Mouse (Mus musculus): ENCODE measurements around the gene Krt24. TPM values are rescaled to one million over a fixed set of nuclear protein-coding genes. Genes with fewer than 3 reads are reported as not detected.

Gene Krt24
- not detected in 2 replicates for polyA plus RNA-seq (2012; ENCODE audit: insufficient read depth, insufficient read length, low replicate concordance, missing spikeins)

DNA sequence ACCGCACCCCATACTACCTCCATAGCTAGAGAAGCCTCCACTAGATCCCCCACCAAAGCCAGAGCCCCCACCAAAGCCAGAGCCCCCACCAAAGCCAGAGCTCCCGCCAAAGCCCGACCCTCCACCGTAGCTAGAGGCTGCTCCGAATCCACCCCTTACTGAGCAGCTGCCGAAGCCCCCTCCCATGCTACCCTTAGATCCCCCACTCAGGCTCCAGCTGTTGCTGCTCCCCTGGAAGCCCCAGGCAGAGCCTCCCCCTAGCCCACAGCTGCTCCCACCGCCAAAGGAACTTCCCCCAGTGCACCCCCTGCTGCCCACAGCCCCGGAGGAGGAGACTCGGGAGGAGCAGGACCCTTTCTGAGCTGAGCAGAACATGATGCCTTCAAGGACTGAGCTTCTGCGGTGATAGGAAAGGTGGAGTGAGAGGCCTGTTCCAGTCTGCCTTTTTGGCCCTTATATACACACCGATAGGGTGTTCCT, at the start of gene Krt24:
Krt24 (minus strand) TSS at position 430 of the 480 bp plus-strand sequence.
- no peak within 1 kb of the TSS for H3K27ac ChIP-seq (ENCODE audit: insufficient read depth, low read depth, low read length)
- no peak within 1 kb of the TSS for H3K4me3 ChIP-seq (ENCODE audit: insufficient read depth, low read depth, low read length)
- TF ChIP-seq CTCF (IDR thresholded peaks at IDR 0.05; ENCODE audit: insufficient read depth, low read depth, low read length) (no peak), POLR2A (IDR thresholded peaks at IDR 0.05; ENCODE audit: insufficient read depth, low read depth, low read length) (no peak)
- 51% methylated on average over 11 of the region's 11 CpGs for WGBS
- H3K4me1 ChIP-seq (ENCODE audit: control insufficient read depth, insufficient read depth, low read length), result peaks cover 4% of the 10 kb centered on the region; the same call in 1 of the 2 replicates

DNA sequence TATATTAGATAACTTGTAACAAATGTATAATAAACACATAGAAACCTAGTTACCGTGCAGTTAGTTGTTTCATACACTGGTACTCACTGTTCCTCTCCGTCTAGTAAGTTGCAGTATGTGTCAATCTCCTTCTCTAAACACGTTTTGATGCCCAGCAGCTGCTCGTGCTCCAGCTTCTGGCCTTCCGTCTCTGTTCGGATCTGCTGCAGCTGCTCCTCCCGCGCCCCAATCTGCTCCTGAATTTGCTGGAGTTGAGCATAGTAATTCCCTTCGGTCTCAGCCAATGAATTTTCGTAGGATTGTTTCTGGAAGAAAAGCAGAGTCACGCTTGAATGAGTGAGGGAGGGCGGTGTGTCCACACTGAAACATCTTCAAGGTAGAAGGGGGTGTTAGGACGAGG, 48.4 kb upstream of the Krt24 start:
- Histone ChIP-seq H3K27ac (ENCODE audit: insufficient read depth, low read depth, low read length) (no peak overlapping the region), H3K4me1 (ENCODE audit: control insufficient read depth, insufficient read depth, low read length) (no peaks in the 10 kb centered on the region), H3K4me3 (ENCODE audit: insufficient read depth, low read depth, low read length) (no peak overlapping the region)
- TF ChIP-seq POLR2A (IDR thresholded peaks at IDR 0.05; ENCODE audit: insufficient read depth, low read depth, low read length) (no peak), CTCF (IDR thresholded peaks at IDR 0.05; ENCODE audit: insufficient read depth, low read depth, low read length) (no peak)
- 50% methylated on average over 13 of the region's 13 CpGs for WGBS

DNA sequence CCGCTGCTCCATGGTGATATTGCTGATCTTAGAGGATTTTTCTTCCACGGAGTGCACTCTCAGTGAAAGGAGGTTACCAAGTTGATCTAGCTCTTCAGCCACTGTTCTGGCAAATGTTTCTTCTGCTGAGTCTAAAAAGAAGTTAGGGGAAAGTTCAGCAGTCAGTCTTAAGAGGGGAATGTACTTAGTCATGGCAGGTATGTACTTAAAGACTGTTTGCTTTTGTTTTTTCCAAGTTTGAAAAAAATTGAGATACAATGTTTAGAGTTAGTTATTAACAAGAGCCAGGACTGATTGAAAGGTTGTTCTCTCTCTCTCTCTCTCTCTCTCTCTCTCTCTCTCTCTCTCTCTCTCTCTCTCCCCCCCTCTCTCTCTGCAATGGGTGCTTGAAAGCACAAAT, 44.6 kb upstream of the Krt24 start:
- H3K27ac ChIP-seq (ENCODE audit: insufficient read depth, low read depth, low read length), result no peak overlapping the region
- no peak overlapping the region for H3K4me3 ChIP-seq (ENCODE audit: insufficient read depth, low read depth, low read length)
- TF ChIP-seq CTCF (IDR thresholded peaks at IDR 0.05; ENCODE audit: insufficient read depth, low read depth, low read length) (no peak), POLR2A (IDR thresholded peaks at IDR 0.05; ENCODE audit: insufficient read depth, low read depth, low read length) (no peak)
- 71% methylated on average over 2 of the region's 2 CpGs for WGBS
- no peaks in the 10 kb centered on the region for H3K4me1 ChIP-seq (ENCODE audit: control insufficient read depth, insufficient read depth, low read length)

DNA sequence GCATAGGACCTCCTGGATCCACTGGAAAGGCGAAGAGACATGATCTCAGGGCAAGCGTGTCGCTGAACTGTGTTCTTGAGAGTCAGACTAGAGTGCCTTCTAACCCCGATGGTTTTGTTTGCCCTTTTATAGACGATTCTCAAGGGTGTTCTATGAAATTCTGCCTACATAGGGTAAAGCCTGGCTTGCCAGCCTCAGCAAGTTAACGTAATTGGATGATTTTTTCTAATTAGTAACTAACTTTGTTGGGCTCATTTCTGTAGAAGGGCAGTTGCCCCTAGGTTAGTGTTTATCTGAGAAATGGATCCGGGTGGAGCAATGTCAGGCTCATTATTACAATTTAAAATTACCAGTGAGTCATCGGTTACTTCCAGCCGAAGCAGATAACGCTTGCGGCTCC, 37.8 kb upstream of the Krt24 start, which contains the start of gene Krt25:
Krt25 (minus strand) TSS at position 101 of the 400 bp plus-strand sequence.
- 91% methylated on average over 11 of the region's 11 CpGs for WGBS
- no peak within 1 kb of the TSS for H3K4me3 ChIP-seq (ENCODE audit: insufficient read depth, low read depth, low read length)
- no peak for TF ChIP-seq POLR2A (IDR thresholded peaks at IDR 0.05; ENCODE audit: insufficient read depth, low read depth, low read length)
- TF ChIP-seq CTCF (IDR thresholded peaks at IDR 0.05; ENCODE audit: insufficient read depth, low read depth, low read length), result no peak
- H3K27ac ChIP-seq (ENCODE audit: insufficient read depth, low read depth, low read length), result no peak within 1 kb of the TSS
- no peaks in the 10 kb centered on the region for H3K4me1 ChIP-seq (ENCODE audit: control insufficient read depth, insufficient read depth, low read length)

DNA sequence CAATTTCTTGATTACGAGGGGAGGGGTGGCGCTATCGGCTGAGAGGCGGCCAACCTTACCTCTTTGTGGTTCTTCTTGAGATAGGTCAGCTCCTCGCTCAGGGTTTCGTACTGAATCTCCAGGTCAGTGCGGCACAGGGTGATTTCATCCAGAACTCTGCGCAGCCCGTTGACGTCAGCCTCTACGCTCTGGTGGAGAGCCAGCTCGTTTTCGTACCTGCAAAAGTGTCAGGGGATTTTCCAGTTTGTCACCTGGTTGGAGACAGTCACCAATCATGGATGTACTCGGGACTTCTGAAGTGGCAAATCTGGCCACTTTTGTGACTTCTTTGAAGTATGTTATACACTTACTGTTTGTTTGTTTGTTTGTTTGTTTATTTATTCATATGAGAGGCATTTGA, 36.0 kb upstream of the Krt24 start:
- no peaks in the 10 kb centered on the region for H3K4me1 ChIP-seq (ENCODE audit: control insufficient read depth, insufficient read depth, low read length)
- no peak for TF ChIP-seq CTCF (IDR thresholded peaks at IDR 0.05; ENCODE audit: insufficient read depth, low read depth, low read length)
- TF ChIP-seq POLR2A (IDR thresholded peaks at IDR 0.05; ENCODE audit: insufficient read depth, low read depth, low read length), result no peak
- no peak overlapping the region for H3K4me3 ChIP-seq (ENCODE audit: insufficient read depth, low read depth, low read length)
- H3K27ac ChIP-seq (ENCODE audit: insufficient read depth, low read depth, low read length), result no peak overlapping the region
- 91% methylated on average over 14 of the region's 14 CpGs for WGBS

DNA sequence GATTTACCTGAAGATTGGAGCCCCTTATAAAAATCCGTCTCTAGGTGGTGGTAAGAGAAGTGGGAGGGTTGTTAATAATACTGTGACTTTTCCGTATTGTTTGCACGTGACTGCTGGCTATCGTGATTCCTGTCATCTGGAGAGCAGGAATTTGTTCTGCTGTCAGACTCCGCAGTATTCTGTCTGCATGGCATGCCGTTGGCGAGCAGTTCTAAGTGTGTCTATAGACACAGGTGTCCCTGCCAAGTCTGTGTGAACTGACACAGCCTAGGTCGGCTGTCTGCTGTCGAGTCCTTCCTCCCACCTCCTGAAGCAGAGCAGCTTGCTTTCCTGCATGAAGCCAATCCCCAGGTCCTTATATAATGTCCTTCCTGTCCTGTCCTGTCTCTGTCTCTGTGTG, 34.1 kb upstream of the Krt24 start:
- no peak overlapping the region for H3K27ac ChIP-seq (ENCODE audit: insufficient read depth, low read depth, low read length)
- no peak overlapping the region for H3K4me3 ChIP-seq (ENCODE audit: insufficient read depth, low read depth, low read length)
- TF ChIP-seq POLR2A (IDR thresholded peaks at IDR 0.05; ENCODE audit: insufficient read depth, low read depth, low read length) (no peak), CTCF (IDR thresholded peaks at IDR 0.05; ENCODE audit: insufficient read depth, low read depth, low read length) (no peak)
- H3K4me1 ChIP-seq (ENCODE audit: control insufficient read depth, insufficient read depth, low read length), result no peaks in the 10 kb centered on the region
- WGBS, result 79% methylated on average over 9 of the region's 9 CpGs

DNA sequence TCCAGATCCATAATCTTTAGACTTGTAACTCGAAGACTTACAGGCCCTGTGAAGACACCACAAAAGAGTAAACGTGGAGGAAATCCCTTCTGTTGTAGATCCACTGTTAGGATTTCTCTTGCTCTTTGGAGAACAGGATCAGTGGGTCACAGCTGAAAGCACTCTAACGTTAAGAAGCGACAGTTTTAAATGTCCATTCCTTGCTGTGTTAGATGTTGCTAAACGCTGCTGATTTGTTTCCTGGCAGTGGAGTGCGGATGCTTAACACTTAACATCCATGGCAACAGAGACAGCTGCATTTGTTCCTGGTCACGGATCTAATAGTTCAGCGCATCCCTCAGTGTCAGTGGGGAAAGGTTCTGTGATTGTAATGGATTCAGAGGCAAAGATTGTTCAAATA, 31.5 kb upstream of the Krt24 start:
- Histone ChIP-seq H3K27ac (ENCODE audit: insufficient read depth, low read depth, low read length) (no peak overlapping the region), H3K4me3 (ENCODE audit: insufficient read depth, low read depth, low read length) (no peak overlapping the region), H3K4me1 (ENCODE audit: control insufficient read depth, insufficient read depth, low read length) (no peaks in the 10 kb centered on the region)
- TF ChIP-seq CTCF (IDR thresholded peaks at IDR 0.05; ENCODE audit: insufficient read depth, low read depth, low read length), result no peak
- no peak for TF ChIP-seq POLR2A (IDR thresholded peaks at IDR 0.05; ENCODE audit: insufficient read depth, low read depth, low read length)
- WGBS, result 49% methylated on average over 8 of the region's 8 CpGs

DNA sequence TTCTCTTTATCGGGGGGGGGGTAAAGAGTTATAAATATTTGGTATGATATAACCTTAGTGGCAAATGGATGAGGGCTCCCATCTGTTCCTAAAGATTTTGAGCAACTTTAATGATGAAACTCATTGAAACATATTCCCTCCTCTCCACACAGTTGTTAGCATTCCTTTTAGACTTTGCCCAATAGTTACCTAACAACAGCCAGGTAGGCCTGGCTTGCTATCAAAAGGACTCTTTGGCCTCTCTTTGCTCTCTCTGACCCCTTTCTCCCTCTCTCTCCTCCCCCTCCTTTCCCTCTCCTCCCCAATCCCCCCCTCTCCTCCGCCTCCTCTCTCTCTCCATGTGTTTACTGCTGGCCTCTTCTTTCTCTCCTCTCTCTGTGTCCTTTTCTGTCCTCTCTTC, 29.5 kb upstream of the Krt24 start:
- no peaks in the 10 kb centered on the region for H3K4me1 ChIP-seq (ENCODE audit: control insufficient read depth, insufficient read depth, low read length)
- WGBS, result 92% methylated on average over 2 of the region's 2 CpGs
- no peak overlapping the region for H3K27ac ChIP-seq (ENCODE audit: insufficient read depth, low read depth, low read length)
- TF ChIP-seq POLR2A (IDR thresholded peaks at IDR 0.05; ENCODE audit: insufficient read depth, low read depth, low read length), result no peak
- no peak for TF ChIP-seq CTCF (IDR thresholded peaks at IDR 0.05; ENCODE audit: insufficient read depth, low read depth, low read length)
- H3K4me3 ChIP-seq (ENCODE audit: insufficient read depth, low read depth, low read length), result no peak overlapping the region

DNA sequence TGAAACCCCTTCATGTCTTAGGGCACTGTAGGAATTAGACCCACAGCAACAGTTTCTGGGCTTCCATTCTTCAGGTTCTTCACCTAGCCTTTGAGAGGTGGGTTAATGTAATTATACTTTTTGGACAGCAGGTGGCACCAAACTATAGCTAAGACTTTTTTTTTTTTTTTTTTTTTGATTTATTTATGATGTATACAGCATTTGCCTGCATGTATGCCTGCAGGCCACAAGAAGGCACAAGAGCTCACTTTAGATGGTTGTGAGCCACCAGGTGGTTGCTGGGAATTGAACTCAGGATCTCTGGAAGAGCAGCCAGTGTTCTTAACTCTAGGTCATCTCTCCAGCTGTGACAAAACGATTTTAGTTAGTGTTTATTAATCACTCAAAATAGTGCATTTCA, 25.8 kb upstream of the Krt24 start:
- no peak overlapping the region for H3K4me3 ChIP-seq (ENCODE audit: insufficient read depth, low read depth, low read length)
- no peak for TF ChIP-seq CTCF (IDR thresholded peaks at IDR 0.05; ENCODE audit: insufficient read depth, low read depth, low read length)
- TF ChIP-seq POLR2A (IDR thresholded peaks at IDR 0.05; ENCODE audit: insufficient read depth, low read depth, low read length), result no peak
- 83% methylated on average over 1 of the region's 1 CpGs for WGBS
- H3K27ac ChIP-seq (ENCODE audit: insufficient read depth, low read depth, low read length), result no peak overlapping the region
- H3K4me1 ChIP-seq (ENCODE audit: control insufficient read depth, insufficient read depth, low read length), result no peaks in the 10 kb centered on the region

DNA sequence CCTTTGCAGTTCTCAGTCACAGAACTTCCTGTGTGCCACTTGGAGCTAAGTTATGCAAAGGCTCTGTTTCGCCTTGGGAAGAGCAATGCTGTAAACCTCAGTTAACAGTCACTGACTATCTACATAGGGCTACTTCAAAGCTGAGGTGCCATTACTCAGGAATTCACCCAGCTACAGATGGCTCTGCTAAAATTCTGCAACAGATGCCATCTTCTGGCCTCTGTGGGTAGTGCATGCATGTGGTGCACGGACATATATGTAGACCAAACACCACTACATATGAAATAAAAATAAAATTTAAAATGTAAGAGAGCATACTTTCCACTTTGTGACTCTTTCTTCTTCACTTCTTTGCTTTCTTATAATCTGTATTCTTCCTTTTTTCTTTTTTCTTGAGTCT, 22.5 kb upstream of the Krt24 start:
- WGBS, result 26% methylated on average over 2 of the region's 2 CpGs
- no peak overlapping the region for H3K27ac ChIP-seq (ENCODE audit: insufficient read depth, low read depth, low read length)
- no peak overlapping the region for H3K4me3 ChIP-seq (ENCODE audit: insufficient read depth, low read depth, low read length)
- TF ChIP-seq POLR2A (IDR thresholded peaks at IDR 0.05; ENCODE audit: insufficient read depth, low read depth, low read length) (no peak), CTCF (IDR thresholded peaks at IDR 0.05; ENCODE audit: insufficient read depth, low read depth, low read length) (no peak)
- no peaks in the 10 kb centered on the region for H3K4me1 ChIP-seq (ENCODE audit: control insufficient read depth, insufficient read depth, low read length)

Data from olfactory bulb, adult 2 months (tissue).